Mouse (Mus musculus): ENCODE data around the gene Il11ra1.
"Not testable (repeated sequence)": the region's sequence is repeated elsewhere in the genome, so short reads cannot be mapped to it uniquely, and the experiment has no call there.

The Il11ra1 gene

DNA sequence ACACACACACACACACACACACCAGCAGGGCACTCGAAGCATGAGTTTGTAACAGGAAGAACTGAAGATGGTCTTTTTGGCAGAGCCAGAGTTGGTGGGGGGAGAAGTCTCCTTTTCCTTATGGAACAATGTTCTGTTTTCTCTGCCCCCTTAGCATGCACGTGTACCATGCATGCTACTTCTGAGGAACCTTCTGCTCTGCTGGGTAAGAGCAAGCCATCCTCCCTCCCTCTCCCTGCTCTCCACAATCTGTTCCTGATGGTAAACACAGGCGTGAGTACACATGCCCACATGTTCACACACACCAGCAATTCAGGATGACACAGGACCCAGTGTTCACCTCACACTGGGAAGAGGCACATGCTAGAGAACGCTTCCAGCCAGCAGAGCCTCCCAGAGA lies 18.6 kb upstream of the Il11ra1 start:
- DNase-seq, result no peak

DNA sequence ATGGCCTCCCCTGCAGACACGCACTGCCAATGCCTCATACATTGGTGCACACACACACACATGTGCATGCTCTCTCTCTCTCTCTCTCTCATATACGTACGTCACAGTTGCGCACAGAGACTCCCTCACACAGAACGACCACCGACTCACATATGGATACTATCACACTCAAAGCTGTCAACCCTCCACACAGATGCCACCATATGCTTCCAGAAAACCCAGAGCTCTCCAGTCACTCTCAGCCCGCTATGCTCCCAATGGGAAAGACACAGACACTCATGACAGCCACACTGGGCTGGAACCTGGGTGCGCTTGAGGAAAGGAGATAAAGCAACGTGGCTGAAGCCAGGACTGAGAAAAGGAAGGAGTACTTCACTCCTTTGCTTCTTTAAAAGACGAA lies 17.8 kb upstream of the Il11ra1 start:
- DNase-seq, result no peak

DNA sequence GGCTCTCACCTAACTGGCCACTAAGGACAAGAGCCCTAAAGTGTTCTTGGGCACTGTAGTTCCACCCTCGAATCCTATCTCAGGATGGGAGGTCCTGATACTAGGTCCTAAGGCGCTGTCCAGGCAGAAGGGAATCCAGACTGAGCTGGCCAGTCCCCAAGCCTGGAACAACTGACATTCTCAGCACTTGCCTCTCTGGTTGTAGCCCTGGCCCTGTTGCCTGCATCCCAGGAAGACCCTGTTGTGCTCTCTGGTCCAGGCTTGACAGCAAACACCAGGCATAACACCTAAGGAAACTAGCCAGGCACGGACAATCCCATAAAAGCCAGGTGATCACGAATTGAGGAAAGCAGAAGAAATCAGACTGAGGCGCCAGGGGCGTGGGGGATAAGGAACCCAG lies 17.0 kb upstream of the Il11ra1 start:
- DNase-seq, result no peak

DNA sequence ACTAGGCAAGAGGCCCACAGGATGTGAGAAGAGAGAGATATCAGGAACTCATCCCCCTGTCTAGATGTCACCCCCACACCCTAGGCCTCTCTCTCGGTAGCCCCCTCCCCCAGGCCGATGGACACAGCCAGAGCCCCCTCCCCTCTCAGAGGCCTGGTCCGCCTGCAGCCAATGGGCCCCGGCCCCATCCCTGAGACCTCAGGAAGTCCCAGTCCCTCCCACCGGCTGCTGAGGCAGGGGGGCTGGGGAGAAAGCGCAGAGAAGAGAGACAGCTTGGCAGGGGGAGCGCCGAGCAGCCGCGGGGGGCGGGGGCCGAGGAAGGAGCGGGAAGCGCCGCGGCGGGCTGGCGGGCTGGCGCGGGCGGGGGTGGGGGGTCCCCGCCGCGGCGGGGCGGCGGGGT lies 16.5 kb upstream of the Il11ra1 start:
- peak; percentile 50 for DNase-seq

DNA sequence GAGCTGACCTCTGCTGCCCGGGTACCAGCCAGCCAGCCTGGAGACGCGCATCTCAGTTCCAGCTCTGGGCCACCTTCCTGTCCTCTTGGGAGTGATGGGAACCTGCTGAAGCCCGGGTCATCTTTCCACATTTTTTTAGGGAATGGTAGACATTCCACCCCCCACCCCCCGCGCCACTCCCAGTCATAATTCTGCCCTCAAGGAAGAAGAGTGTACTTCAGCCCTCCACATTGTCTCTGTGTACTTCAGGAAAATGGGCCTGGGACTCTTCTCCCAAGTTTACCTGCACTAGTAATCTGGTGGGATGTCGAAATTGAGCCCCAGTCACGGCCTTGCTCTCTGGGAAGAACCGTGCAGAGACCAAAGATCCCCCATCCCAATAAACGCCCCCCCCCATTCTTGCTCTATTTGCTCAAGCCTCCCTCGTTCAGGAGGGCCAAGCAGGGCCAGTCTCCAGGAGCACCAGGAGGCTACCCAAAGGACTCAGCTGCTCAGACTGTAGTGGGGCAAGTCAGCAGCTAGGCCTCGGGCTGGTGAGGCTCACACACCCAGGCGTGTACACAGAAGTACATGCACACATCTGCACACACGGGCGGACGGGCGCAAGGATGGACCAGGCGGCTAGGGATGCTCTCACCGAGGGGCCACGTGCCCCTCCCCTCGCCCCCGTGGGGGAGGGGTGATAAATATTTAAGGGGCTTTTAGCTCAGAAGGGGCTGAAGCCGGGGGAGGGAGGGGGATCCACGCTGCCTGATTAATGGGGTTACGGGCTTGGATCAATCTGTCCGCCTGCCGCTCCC lies 15.5 kb upstream of the Il11ra1 start:
- DNase-seq, result peak; percentile 57

DNA sequence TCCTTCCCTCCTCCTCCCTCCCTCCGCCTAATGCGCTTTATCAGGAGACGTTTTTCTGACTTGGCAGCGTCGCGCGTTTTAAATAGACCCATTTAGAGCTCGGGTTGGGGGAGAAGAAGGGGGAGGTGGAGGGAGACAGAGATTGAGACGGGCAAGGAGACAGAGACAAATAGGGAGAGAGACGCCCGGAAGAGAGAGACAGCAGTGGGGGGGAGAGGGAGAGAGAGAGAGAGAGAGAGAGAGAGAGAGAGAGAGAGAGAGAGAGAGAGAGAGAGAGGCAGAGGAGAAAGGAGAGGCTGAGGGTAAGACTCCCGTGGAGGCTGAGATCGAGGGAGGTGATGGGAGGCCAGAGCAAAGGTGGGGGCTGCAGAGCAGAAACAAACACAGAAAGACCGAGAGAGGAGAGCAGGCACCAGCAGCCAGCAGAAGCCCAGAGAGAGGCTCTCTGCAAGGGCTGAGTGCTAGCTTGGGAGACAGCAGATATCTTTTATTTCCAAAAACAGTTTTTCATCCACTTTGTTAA lies 14.8 kb upstream of the Il11ra1 start:
- DNase-seq, result peak; percentile 60

DNA sequence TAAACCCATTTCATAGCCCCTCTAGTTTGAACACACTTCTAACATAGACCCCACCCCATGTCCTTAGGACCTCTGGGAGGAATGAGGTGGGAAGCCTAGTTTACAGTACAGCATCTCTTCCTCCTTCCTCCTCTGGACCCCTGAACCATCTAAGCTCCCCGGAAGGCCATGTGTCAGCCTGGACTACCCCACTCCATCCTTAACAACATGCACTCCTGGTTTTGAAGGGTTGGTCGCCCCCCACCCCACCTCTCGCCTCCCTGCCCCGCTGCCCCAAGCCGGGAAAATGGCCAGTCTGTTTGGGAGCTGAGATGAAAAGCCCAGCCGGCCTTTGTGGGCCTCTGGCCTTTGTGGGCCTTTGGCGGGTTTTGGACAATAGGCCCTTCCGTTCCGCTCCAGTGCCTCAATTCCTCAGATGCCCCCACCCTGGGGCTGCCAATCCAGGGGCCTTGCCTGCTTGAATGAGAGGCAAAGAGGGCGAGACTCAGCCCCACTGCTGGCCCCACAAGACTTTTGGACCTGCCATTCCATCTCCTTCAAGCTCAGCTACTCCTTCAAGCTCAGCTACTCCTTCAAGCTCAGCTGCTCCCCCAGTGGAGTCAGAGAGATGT lies 13.8 kb upstream of the Il11ra1 start:
- DNase-seq, result peak; percentile 60

DNA sequence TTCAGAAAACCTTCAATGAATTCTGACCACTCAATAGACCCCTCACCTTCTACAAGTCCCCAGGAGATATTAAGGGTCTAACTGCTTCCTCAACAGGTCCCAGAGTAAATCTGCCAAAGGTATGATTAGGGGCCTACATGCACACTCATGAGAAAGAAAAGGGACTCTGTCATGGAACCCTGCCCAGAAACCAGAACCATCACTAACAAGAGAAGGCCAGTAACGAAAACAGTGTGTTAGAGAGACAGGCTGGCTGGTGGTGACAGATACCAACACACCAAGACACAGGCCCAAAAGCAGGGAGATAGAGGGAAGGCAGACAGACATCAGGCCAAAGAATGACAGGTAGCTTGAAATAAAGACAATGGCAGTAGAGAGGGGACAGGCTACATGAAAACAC lies 11.2 kb upstream of the Il11ra1 start:
- DNase-seq, result not testable (repeated sequence)

DNA sequence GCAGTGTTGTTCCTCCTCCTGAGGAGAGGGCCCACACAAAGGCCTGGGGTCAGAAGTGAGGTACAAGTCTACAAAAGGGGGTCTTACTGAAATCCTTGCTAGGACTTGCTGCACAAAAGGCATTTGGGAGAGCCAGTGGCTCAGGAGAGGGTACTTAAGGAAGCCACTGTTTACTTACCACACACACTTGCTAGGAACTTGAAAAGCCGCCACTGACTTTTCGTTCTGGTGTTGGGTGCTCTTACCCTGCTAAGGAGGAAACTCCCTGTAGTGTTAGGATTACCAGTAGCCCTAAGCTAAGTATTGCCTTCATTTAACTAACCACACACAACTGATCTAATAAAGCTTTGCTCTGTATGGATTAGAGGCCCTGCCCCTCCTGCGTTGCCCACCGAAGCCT lies 9.8 kb upstream of the Il11ra1 start:
- not testable (repeated sequence) for DNase-seq

DNA sequence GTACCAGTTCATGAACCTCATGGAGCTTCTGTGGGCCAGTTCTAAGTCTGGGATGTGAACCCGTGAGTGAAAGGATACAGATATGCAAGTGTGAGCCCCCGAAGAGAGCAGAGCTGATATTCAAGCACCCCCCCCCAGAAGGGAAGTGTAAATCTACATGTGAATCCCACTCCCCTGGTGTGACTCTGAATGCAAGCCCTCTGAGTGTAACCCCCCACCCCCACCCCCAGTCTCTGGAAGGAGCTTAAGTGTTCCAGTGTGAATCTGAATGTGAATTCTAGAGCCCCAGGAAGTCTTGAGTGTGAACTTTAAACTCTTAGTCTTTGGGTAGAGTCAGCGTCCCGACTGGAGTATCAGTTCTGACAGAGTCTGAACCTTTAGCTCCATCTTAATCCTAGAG lies 6.3 kb upstream of the Il11ra1 start:
- DNase-seq, result not testable (repeated sequence)

DNA sequence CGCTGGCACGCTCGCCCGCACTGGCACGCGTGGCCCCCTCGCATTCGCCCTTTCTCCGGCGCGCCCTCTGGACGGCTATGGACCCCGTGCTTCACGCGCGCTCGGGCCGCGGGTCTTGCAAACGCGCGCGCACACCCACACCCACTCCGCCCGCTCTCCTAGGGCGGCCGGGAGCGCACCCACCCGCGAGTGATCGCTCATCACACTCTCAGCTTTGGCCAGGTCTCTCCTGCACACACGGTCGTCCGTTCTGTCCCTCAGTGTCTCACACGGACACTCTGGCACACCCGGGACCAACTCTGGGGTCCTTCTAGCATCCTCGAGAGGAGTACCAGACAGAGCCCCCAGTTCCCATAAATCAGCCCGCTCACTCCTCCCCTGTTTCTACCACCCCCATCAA lies 4.0 kb upstream of the Il11ra1 start:
- not testable (repeated sequence) for DNase-seq

DNA sequence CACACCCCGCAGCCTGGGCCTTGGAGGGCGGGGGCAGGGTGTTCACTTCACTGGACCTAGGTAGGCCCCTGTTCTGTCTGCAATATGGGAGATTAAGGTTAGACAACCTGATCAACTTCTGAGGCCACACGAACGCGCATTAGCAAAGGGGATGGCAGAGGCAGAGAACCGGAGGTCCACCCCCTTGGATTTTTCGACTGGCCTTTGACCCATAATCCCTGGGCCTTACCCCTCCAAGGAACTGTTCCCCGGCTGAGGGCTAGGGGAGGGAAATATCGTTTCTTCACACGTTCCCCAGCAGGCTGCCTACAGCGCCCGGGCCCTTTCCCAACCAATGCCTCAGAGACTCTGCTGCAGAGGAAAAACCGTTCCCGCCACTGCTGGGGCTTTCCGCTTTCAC lies 3.3 kb upstream of the Il11ra1 start:
- DNase-seq, result not testable (repeated sequence)

DNA sequence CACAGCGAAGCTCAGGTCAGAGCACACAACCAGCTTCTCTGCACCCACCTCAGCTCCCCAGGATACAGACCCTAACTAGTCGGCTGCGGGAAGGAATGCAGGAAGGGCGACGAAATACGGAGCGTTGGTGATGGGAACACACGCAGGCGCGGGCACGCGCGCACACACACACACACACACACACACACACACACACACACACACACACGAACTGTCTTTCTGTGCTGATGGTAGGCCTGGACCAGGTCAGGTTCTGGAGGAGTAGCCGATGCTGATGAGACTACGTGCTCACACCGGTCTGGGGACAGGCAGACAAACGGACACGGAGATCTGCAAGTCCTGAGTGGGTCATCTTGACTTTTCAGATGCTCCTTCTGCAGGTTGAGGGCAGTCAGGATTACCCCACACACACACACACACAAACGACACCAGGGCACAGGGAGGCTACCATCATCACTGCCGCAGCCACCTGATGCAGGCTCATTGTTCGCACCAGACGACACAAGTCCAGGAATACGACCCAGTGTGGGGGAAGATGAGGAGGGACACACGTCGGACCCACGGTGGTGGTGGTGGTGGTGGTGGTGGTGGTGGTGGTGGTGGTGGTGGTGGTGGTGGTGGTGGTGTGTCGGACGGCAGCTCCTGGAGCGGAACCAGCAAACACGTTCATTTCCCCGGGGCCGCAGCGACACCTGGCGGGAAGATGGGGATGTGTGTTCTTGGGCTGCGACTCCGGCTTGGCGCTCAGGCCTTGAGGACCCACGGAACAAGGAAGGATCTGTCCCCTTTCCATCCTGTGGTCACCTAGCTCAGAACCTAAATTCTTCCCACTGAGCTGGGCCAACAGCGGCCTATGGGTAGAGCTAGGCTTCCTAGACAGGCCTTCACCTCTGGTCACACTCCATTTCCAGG lies 2.6 kb upstream of the Il11ra1 start, which contains the start of gene Cntfr:
Cntfr (minus strand) TSS at position 160 of the 912 bp plus-strand sequence.
- DNase-seq, result peak; percentile 78

DNA sequence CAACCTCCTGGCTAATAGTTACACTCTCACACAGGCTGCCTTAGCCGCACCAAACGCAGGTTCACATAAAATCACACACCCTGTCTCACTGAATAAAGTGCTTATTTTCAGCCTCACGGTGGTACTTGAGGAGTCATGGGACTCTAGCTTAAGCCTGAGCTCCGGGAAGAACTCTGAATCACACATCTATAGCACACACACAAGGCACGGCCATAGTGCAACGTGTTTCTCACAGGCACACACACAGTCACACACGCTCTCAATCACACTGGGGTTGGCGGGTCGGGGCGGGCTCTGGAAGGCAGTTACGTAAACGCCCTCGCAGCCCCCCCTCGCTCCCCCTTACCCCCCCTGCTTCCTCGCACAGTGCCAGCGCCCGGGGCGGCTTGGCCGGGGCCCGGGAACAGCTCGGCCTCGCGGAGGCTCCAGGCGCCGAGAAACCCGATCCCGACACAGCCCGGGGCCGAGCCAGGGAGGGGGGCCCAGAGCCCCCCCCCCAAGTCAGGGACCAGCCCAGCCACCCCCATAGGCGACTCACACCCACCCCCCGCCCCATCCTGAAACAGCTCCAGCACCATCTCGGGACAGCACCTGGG lies 1.3 kb upstream of the Il11ra1 start:
- not testable (repeated sequence) for DNase-seq

DNA sequence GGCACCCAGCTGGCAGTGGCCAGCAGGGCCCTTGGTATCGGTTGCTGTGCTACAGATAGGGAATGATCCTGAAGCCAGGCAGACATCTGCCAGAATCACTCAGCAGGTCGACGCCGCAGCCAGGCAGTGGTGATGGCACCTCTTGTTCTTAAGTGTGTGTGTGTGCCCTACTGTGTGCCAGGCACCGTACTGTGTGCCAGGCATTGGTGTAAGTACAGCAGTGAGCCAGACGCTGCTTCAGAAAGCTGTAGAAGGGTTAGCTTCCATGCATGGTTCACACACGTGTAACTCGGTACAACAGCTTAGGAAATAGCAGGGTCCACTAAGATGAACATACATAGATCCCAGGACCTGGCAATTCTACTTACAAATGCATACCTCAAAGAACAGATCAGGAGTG lies 435 bp downstream of the Il11ra1 start:
- not testable (repeated sequence) for DNase-seq

DNA sequence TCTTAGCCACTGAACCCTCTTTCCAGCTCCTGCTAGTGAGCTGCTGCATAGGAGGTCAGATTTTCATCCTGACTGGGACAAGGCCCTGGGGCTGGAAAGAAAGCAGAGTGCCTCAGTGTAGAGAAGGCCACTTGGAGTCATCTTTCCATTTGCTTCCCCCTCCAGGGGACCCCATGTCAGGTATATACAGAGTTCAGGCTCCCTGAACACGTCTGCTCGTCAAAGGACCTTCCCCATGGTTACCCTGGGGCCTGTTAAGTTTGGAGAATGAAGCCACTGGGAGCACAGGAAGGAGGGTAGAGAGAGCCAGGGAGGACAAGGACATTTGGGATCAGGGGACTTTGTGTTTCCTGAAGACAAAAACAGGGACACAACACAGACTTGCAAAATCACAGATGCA lies 2.4 kb downstream of the Il11ra1 start:
- not testable (repeated sequence) for DNase-seq

DNA sequence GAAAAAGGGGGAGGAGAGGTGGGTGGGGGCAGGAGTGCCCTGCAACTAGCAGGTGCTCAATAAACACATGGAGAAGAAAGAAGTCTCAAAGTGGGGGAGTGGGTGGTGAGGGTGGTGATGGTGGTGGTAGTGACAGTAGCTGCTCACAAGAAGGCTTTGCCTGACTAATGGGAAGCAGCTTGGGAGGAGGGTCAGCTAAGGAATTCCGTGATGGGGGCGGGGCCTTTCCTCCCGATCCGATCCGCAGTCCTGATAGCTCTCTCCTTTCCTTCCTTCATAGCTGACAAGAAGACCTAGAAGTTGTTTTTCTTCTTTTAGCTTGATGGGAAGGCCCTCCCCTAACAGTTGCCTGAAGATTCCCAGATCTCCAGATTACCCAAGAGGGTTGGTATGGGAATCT lies 4.9 kb downstream of the Il11ra1 start:
- peak; percentile 55 for DNase-seq

DNA sequence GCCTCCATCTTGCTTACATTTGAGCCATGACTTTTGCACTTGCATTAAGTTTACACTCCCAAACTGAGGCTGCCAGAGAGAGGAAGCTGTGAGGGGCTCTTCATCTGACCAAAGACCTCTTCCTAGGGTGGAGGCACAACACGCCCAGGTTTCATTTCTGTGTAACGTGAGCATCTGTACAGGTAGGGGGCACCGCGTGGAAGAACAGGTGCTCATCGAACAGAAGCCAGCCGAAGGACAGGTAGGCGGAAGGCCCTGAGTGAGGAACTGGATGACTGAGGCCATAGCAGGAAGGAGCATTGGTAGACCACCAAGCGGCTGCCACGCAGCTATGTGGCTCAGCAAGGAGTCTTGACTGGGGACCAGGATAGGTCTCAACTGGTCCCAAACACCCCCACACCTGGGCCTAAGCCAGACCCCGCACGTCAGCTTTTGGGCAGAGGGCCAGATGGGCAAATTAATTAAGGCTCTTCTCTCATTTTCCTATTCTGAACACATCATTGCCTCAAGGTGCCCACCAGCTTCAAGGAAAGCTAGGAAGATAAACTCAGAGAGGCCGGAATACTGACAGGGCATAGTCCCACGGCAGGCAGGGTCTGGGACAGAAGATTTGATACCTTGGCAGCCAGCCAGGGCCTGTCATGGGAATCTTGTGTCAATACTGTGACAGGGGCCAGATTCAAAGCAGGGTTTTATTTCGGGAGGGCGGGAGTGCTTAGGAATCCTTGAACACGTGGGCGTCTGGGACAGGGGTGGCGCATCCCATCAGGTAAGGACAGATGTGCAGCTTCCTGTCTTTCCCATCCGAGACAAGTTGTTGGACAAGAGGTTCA lies 6.3 kb downstream of the Il11ra1 start:
- DNase-seq, result no peak

DNA sequence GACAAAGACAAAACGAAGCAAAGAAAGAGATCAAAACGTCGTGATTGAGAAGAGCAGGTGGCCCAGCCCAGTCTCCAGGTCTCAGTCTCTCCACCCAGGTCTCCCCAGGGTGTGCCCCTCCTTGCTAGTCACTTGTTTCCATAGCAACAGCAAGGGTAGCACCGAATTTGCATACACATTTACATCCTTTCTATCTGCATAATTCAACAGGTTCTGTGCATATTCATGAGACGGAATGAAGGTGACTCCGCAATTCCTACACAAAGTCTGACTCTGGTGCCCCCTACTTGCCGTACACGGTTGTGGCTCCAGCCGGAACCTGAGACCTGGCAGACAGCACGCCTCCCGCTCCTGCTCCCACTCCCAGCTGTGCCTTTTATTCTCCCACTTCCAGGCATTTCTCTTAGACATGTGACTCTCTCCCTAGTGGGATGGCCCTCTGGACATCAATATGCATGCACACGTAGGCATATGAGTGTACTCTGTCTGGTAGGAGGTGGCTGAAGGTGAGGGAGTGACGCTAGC lies 7.3 kb downstream of the Il11ra1 start:
- peak; percentile 88 for DNase-seq

DNA sequence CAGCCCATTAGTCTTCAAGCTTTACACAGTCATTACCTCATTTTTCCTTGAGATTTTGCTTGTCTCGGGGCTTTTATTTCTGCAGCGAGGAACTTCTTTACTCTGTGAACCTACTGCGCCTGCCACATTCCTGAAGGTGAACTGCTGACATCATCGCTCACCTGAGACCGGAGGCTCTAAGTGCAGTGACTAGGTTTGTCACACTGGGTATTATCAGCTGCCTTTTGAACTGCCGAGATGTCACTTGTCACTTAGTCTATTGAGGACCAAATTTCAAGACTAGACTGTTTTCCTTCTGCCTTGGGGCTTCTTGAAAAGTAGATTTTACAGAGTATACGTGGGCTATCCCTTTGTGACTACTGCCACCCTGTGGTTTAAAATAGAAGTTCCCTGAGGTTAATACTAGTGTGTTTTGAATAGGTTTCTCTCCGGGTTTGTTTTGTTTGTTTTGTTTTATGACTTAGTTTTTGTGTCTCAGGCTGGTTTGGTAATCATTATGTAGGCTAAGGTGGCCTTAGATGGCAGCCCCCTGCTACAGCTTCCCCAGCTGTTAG lies 8.5 kb downstream of the Il11ra1 start:
- peak; percentile 80 for DNase-seq

DNA sequence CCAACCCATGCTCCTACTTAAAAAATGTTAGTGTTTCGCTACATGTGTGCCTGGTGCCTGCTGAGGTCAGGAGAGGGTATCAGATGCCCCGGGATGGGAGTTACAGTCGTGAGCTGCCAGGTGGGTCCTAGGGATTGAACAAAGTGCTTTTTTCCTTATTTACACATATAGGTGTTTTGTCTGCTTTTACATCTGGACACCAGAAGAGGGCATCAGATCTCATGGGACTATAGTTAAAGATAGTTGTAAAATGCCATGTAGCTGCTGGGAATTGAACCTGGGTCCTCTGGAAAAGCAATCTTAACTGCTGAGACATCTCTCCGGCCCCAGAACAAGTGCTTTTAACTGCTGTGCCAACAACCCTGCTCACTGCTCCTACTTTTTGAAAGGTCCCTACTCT lies 10.4 kb downstream of the Il11ra1 start:
- DNase-seq, result no peak

Data from embryo, embryonic 11 days (tissue).